Mouse (Mus musculus): ENCODE data around the gene Eme2. TPM values are rescaled to one million over a fixed set of nuclear protein-coding genes. Genes with fewer than 3 reads are reported as not detected.

The Eme2 gene
- total RNA-seq, 2 experiments from 2014 or later = 66.9 to 72.7 TPM

- Histone ChIP-seq H3K27ac (no peak overlapping the region), H3K4me3 (no peak overlapping the region)
- DNase-seq (ENCODE audit: low spot score in 2 of 2) = no peak
- TF ChIP-seq CTCF (conservative IDR thresholded peaks at IDR 0.05) = no peak
Observed at GRCm38 (mm10) chr17:24856589-24856988, 38.3 kb downstream of the Eme2 start.

- no peak for DNase-seq (ENCODE audit: low spot score in 2 of 2)
- Histone ChIP-seq H3K4me3 (no peak overlapping the region), H3K27ac (no peak overlapping the region)
- TF ChIP-seq CTCF (conservative IDR thresholded peaks at IDR 0.05) = no peak
Observed at GRCm38 (mm10) chr17:24855838-24856464, 38.9 kb downstream of the Eme2 start.

GRCm38 (mm10) chr17:24851381-24852125, 43.3 kb downstream of the Eme2 start:
- TF ChIP-seq CTCF (conservative IDR thresholded peaks at IDR 0.05) = no peak
- DNase-seq (ENCODE audit: low spot score in 2 of 2) = no peak
- peak overlapping the region; percentile 71 for H3K4me3 ChIP-seq
- H3K27ac ChIP-seq = peak overlapping the region; percentile 99; the same call in 1 of the 2 replicates

GRCm38 (mm10) chr17:24850773-24851127, 44.1 kb downstream of the Eme2 start:
- TF ChIP-seq CTCF (conservative IDR thresholded peaks at IDR 0.05) = no peak
- H3K27ac ChIP-seq = peak overlapping the region; percentile 99
- DNase-seq (ENCODE audit: low spot score in 2 of 2) = no peak
- peak overlapping the region; percentile 71 for H3K4me3 ChIP-seq

GRCm38 (mm10) chr17:24850065-24850772, 44.7 kb downstream of the Eme2 start, which contains the start of gene Fahd1:
TSS of gene Fahd1 (minus strand) at chr17:24850364.
- TF ChIP-seq CTCF (conservative IDR thresholded peaks at IDR 0.05) = no peak; the same call in 1 of the 2 replicates
- peak; percentile 91 to 98 for DNase-seq (ENCODE audit: low spot score in 2 of 2)

GRCm38 (mm10) chr17:24849733-24850064, 45.2 kb downstream of the Eme2 start:
- TF ChIP-seq CTCF (conservative IDR thresholded peaks at IDR 0.05) = peak; percentile 62
- DNase-seq (ENCODE audit: low spot score in 2 of 2) = no peak
- H3K27ac ChIP-seq = peak overlapping the region; percentile 99
- H3K4me3 ChIP-seq = peak overlapping the region; percentile 71

More at GRCm38 (mm10) chr17:24850065-24850772, 44.7 kb downstream of the Eme2 start, which contains the start of gene Fahd1:
- H3K27ac ChIP-seq = peak within 1 kb of the TSS; percentile 99
- peak within 1 kb of the TSS; percentile 71 for H3K4me3 ChIP-seq

GRCm38 (mm10) chr17:24848600-24849031, 46.3 kb downstream of the Eme2 start:
- TF ChIP-seq CTCF (conservative IDR thresholded peaks at IDR 0.05) = no peak
- DNase-seq (ENCODE audit: low spot score in 2 of 2) = no peak
- H3K4me3 ChIP-seq = peak overlapping the region; percentile 71
- H3K27ac ChIP-seq = peak overlapping the region; percentile 99; the same call in 1 of the 2 replicates

- Histone ChIP-seq H3K4me3 (no peak overlapping the region), H3K27ac (no peak overlapping the region)
- no peak for DNase-seq (ENCODE audit: low spot score in 2 of 2)
- TF ChIP-seq CTCF (conservative IDR thresholded peaks at IDR 0.05) = no peak
Observed at GRCm38 (mm10) chr17:24847386-24847785, 47.5 kb downstream of the Eme2 start.

GRCm38 (mm10) chr17:24844525-24844924, 50.4 kb downstream of the Eme2 start:
- no peak for TF ChIP-seq CTCF (conservative IDR thresholded peaks at IDR 0.05)
- no peak for DNase-seq (ENCODE audit: low spot score in 2 of 2)
- H3K27ac ChIP-seq = no peak overlapping the region
- no peak overlapping the region for H3K4me3 ChIP-seq

GRCm38 (mm10) chr17:24842631-24843030, 52.3 kb downstream of the Eme2 start:
- no peak for DNase-seq (ENCODE audit: low spot score in 2 of 2)
- peak; percentile 63 for TF ChIP-seq CTCF (conservative IDR thresholded peaks at IDR 0.05)
- Histone ChIP-seq H3K4me3 (no peak overlapping the region), H3K27ac (no peak overlapping the region)

- DNase-seq (ENCODE audit: low spot score in 2 of 2) = no peak
- peak; percentile 61 for TF ChIP-seq CTCF (conservative IDR thresholded peaks at IDR 0.05)
- H3K27ac ChIP-seq = no peak overlapping the region
- no peak overlapping the region for H3K4me3 ChIP-seq
Observed at GRCm38 (mm10) chr17:24841133-24841532, 53.8 kb downstream of the Eme2 start.

- no peak for DNase-seq (ENCODE audit: low spot score in 2 of 2)
- Histone ChIP-seq H3K27ac (no peak overlapping the region), H3K4me3 (no peak overlapping the region)
- no peak for TF ChIP-seq CTCF (conservative IDR thresholded peaks at IDR 0.05)
Observed at GRCm38 (mm10) chr17:24840341-24840740, 54.5 kb downstream of the Eme2 start.

GRCm38 (mm10) chr17:24839842-24840241, 55.0 kb downstream of the Eme2 start, which contains the start of gene Hagh:
TSS of gene Hagh (plus strand) at chr17:24840143.
- no peak for DNase-seq (ENCODE audit: low spot score in 2 of 2)

More at GRCm38 (mm10) chr17:24839842-24840241, 55.0 kb downstream of the Eme2 start, which contains the start of gene Hagh:
- Histone ChIP-seq H3K4me3 (no peak within 1 kb of the TSS), H3K27ac (no peak within 1 kb of the TSS)
- TF ChIP-seq CTCF (conservative IDR thresholded peaks at IDR 0.05) = no peak

Other genes with a start within 250 kb of the Eme2 start
- gene Slc9a3r2, start 244.8 kb downstream of the Eme2 start, total RNA-seq (2021) = 10 to 100 TPM; 41.9 to 44.1 TPM
- 1 to 10 TPM; 2.0 to 2.3 TPM for gene Npw, start 236.6 kb downstream of the Eme2 start, total RNA-seq (2021)
- 10 to 100 TPM; 36.6 to 43.9 TPM for gene Zfp598, start 225.4 kb downstream of the Eme2 start, total RNA-seq (2021)
- gene Syngr3, start 205.1 kb downstream of the Eme2 start, total RNA-seq (2021) = 100 to 1,000 TPM; 146 to 155 TPM
- gene Gfer, start 198.9 kb downstream of the Eme2 start, total RNA-seq (2021) = 10 to 100 TPM; 22.3 to 22.4 TPM
- gene Noxo1, start 198.9 kb downstream of the Eme2 start, total RNA-seq (2021) = 1 to 10 TPM; 3.3 to 3.4 TPM
- gene Tbl3, start 187.4 kb downstream of the Eme2 start, total RNA-seq (2021) = 10 to 100 TPM; 30.9 to 32.8 TPM
- gene Rnf151, start 177.0 kb downstream of the Eme2 start, total RNA-seq (2021) = under 1 TPM in 1 of 2 experiments, not detected in 1; 0.56 TPM
- 100 to 1,000 TPM; 302 to 315 TPM for gene Rps2, start 177.0 kb downstream of the Eme2 start, total RNA-seq (2021)
- 100 to 1,000 TPM; 210 to 227 TPM for gene Ndufb10, start 170.6 kb downstream of the Eme2 start, total RNA-seq (2021)
- under 1 TPM; 0.38 to 0.61 TPM for gene Rpl3l, start 167.3 kb downstream of the Eme2 start, total RNA-seq (2021)
- 10 to 100 TPM; 32.0 to 40.8 TPM for gene Msrb1, start 158.4 kb downstream of the Eme2 start, total RNA-seq (2021)
- not detected for gene Hs3st6, start 142.1 kb downstream of the Eme2 start, total RNA-seq (2021)
- gene Meiob, start 90.8 kb downstream of the Eme2 start, total RNA-seq (2021) = not detected
- gene Hagh, start 54.9 kb downstream of the Eme2 start, total RNA-seq (2021) = 100 to 1,000 TPM; 135 to 137 TPM
- gene Fahd1, start 44.7 kb downstream of the Eme2 start, total RNA-seq (2021) = 10 to 100 TPM; 21.1 to 22.4 TPM
- under 1 TPM in 1 of 2 experiments, not detected in 1; 0.34 TPM for gene Igfals, start 29.1 kb downstream of the Eme2 start, total RNA-seq (2021)
- 10 to 100 TPM; 34.3 to 35.8 TPM for gene Nubp2, start 8.7 kb downstream of the Eme2 start, total RNA-seq (2021)
- gene Spsb3, start 8.4 kb downstream of the Eme2 start, total RNA-seq (2021) = 10 to 100 TPM; 43.6 to 45.0 TPM
- 10 to 100 TPM; 80.4 to 85.1 TPM for gene Mrps34, start within 50 bp of the Eme2 start, total RNA-seq (2021)
- 10 to 100 TPM; 60.1 to 63.7 TPM for gene Nme3, start 1.4 kb upstream of the Eme2 start, total RNA-seq (2021)
- 100 to 1,000 TPM; 409 to 411 TPM for gene Mapk8ip3, start 41.9 kb upstream of the Eme2 start, total RNA-seq (2021)
- 1 to 10 TPM; 4.4 to 6.1 TPM for gene Jpt2, start 65.6 kb upstream of the Eme2 start, total RNA-seq (2021)
- 10 to 100 TPM; 25.2 to 30.7 TPM for gene Cramp1l, start 120.7 kb upstream of the Eme2 start, total RNA-seq (2021)
- 10 to 100 TPM; 23.5 to 25.0 TPM for gene Ift140, start 121.0 kb upstream of the Eme2 start, total RNA-seq (2021)
- 1 to 10 TPM; 8.2 to 8.8 TPM for gene Tmem204, start 188.5 kb upstream of the Eme2 start, total RNA-seq (2021)
- 10 to 100 TPM; 36.9 to 42.8 TPM for gene Telo2, start 220.9 kb upstream of the Eme2 start, total RNA-seq (2021)
- 1 to 10 TPM; 2.6 to 2.8 TPM for gene Ptx4, start 225.7 kb upstream of the Eme2 start, total RNA-seq (2021)
- gene Clcn7, start 238.3 kb upstream of the Eme2 start, total RNA-seq (2021) = 10 to 100 TPM; 53.5 to 55.7 TPM

Measured in layer of hippocampus, adult 2 months (tissue).